Mouse (Mus musculus): ENCODE results near the gene Mex3d. TPM values are rescaled to one million over a fixed set of nuclear protein-coding genes. Genes with fewer than 3 reads are reported as not detected.

The Mex3d gene
- total RNA-seq, 2 experiments from 2014 or later: 4.7 to 5.1 TPM

DNA sequence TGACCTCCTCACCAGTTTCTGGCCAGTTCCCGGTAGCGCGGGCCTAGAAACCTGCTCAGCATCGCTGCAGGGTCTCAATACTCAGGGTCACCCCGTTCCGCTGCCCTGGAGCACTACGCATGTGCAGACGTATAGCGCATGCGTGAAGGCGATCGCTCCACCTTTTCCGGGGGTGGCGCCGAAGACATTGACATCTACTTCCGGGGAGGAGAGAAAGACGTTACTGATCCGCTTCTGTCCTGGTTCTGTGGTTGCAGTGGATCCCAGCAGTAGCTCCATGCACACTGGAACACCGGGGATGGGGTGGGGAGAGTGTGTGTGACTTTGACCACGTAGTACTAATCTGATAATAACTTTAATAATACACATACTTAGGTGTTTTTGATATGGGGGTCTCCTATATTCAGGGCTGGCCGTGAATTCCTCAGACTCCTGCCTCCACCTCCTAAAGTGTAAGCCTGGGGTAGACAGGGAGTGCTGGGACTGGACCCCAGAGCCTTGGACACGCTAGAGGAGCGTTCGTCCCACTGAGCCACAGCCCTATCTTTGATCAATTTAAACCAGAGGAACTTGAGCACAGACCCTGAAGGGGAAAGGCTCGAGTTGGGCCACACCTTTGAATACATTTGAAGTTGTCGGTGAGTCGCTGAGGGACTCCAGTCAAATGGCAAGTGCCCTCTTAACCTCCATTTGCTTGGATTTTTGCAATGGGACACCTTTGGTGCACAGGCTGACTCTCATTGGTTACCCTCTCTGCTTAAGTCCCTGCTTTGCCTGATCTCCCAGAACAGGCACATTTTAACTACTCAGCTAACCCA, 19.4 kb upstream of the Mex3d start, which contains the start of gene Uqcr11:
TSS of gene Uqcr11 (minus strand) at position 147 of the 818 bp plus-strand sequence.
- peak within 1 kb of the TSS; percentile 95 for H3K27ac ChIP-seq
- DNase-seq: peak; percentile 95
- TF ChIP-seq CTCF (IDR thresholded peaks at IDR 0.05): no peak
- intact Hi-C loops (cut with DNase I): loop anchor here (2.0 to 10.0 kb wide), 2 partner anchors 26 to 298 kb away; partner anchors contain the start of genes Izumo4, Mob3a and Tcf3
- peak within 1 kb of the TSS; percentile 94 for H3K4me3 ChIP-seq

- no peak for DNase-seq
- H3K4me3 ChIP-seq: peak overlapping the region; percentile 94
- intact Hi-C loops (cut with DNase I): loop anchor here (2.0 to 10.0 kb wide), 2 partner anchors 27 to 299 kb away; partner anchors contain the start of genes Izumo4, Mob3a and Tcf3
- H3K27ac ChIP-seq: peak overlapping the region; percentile 95
- TF ChIP-seq CTCF (IDR thresholded peaks at IDR 0.05): no peak
These were observed 18.2 kb upstream of the Mex3d start for GRCm38 (mm10) chr10:80405481-80406173.

DNA sequence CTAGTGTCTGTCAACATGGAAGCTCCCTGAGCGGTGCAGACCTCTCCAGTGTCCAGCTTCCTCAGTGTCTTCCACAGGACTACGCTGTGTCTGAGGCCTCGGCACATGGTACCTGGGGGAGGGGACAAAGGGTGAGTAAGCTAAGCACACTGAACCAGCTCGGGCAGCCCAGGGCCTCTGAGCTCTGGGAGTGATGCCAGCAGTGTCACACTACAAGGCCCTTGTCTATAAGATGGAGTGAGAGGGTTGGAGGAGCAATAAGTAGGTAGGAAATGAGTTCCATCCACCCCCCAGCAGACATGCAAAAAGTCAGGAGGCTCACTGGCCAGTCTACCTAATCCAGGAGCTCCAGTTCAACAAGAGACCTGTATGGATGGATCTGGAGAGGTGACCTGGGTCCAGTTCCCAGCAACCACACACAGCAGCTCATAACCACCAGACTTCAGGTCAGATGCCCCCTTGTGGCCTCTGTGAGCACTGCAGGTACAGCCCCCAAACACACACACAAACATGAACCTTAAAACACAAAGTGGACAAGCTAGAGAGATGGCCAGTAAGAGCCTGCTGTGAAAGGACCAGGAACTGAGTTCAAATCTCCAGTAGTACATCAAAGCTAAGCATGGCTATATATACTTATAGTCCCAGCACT, 15.7 kb upstream of the Mex3d start:
- TF ChIP-seq CTCF (IDR thresholded peaks at IDR 0.05): peak; percentile 71
- no peak overlapping the region for H3K27ac ChIP-seq
- no peak for DNase-seq
- no peak overlapping the region for H3K4me3 ChIP-seq
- intact Hi-C loops (cut with DNase I): loop anchor here (10.0 kb wide), 1 partner anchor 302 kb away; the partner anchor contains the start of genes Izumo4 and Mob3a

GRCm38 (mm10) chr10:80400704-80401161, 13.3 kb upstream of the Mex3d start:
- H3K4me3 ChIP-seq: no peak overlapping the region; the same call in 1 of the 2 replicates
- TF ChIP-seq CTCF (IDR thresholded peaks at IDR 0.05): no peak
- H3K27ac ChIP-seq: peak overlapping the region; percentile 89
- intact Hi-C loops (cut with DNase I): loop anchor here (10.0 kb wide), 1 partner anchor 304 kb away; the partner anchor contains the start of genes Izumo4 and Mob3a
- DNase-seq: no peak

DNA sequence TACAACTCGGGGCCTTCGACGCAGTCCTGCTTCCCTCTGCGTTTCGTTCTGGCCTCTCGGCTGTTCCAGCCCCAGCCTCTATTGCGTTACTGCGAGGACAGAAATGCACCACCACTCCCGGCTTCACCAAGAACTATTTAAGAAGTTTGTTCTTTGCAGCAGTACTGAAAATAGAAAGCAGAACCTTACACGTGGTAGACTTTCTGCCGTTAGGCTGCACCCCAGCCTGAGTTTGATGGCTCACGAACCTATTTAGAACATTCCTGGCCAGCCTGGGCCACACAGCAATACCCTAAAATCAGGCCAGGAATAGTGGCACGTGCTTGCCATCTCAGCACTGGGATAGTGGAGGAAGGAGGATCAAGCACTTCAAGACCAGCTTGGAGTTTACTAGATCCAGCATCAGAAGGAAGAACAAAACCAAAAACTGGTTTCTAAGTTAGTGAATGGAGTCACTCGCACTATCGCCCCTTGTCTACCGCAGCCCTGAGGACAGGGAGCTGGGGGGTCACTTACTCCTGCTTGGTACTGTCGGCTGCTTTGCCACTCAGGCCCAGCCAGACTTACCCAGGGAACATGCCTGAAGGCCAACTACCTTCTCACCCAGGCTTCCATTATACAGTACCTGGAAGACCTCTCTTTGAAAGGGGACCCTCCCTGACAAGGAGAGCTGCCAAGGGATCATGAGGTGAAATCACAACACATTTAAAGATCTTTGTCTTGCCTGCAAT, 12.7 kb upstream of the Mex3d start:
- no peak for DNase-seq
- intact Hi-C loops (cut with DNase I): loop anchor here (10.0 kb wide), 1 partner anchor 305 kb away; the partner anchor contains the start of genes Izumo4 and Mob3a
- TF ChIP-seq CTCF (IDR thresholded peaks at IDR 0.05): no peak
- Histone ChIP-seq H3K27ac (peak overlapping the region; percentile 89), H3K4me3 (peak overlapping the region; percentile 79)

GRCm38 (mm10) chr10:80399191-80399972, 11.9 kb upstream of the Mex3d start, which contains the start of gene Mbd3:
Mbd3 (minus strand) TSS chr10:80399550.
- DNase-seq: peak; percentile 100
- TF ChIP-seq CTCF (IDR thresholded peaks at IDR 0.05): no peak
- H3K4me3 ChIP-seq: peak within 1 kb of the TSS; percentile 79
- H3K27ac ChIP-seq: peak within 1 kb of the TSS; percentile 100
- intact Hi-C loops (cut with DNase I): no loop called here

GRCm38 (mm10) chr10:80398719-80399190, 11.3 kb upstream of the Mex3d start:
- intact Hi-C loops (cut with DNase I): no loop called here
- TF ChIP-seq CTCF (IDR thresholded peaks at IDR 0.05): peak; percentile 30; the same call in 1 of the 2 replicates
- peak; percentile 99 for DNase-seq
- peak overlapping the region; percentile 79 for H3K4me3 ChIP-seq
- H3K27ac ChIP-seq: peak overlapping the region; percentile 100

GRCm38 (mm10) chr10:80398174-80398535, 10.7 kb upstream of the Mex3d start:
- Histone ChIP-seq H3K27ac (peak overlapping the region; percentile 100), H3K4me3 (peak overlapping the region; percentile 79)
- TF ChIP-seq CTCF (IDR thresholded peaks at IDR 0.05): no peak
- DNase-seq: no peak
- intact Hi-C loops (cut with DNase I): no loop called here

DNA sequence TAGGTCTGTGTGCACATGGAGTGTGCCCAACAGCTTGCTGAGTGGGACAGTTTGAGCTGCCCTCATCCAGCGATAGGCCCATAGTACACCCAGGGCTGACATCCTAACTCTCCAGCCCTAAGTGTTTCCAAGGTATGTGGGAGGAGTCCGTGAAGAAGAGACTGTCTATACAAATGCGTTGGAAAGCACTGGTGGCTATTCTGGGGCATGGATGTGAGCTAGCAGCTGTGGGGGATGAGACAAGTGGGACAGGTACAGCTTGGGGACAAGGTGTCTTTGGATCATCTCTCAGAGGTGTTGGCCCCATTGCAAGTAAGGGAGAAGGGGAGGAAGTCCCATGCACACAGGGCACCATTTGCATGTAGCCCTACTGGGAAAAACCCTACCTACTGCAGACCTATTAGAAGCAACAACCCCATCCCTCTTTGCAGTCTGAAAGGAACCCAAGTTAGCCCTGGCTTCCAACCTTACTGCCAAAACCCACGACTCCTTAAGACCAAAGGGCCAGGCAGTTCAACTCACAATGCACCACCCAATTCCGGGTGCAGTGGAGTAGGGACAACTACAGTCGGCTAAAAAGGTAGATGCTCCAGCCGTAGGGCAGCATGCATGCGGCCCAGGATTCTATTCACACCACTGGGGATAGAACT, 10.2 kb upstream of the Mex3d start:
- no peak for DNase-seq
- Histone ChIP-seq H3K4me3 (peak overlapping the region; percentile 79), H3K27ac (peak overlapping the region; percentile 100; the same call in 1 of the 2 replicates)
- intact Hi-C loops (cut with DNase I): no loop called here
- no peak for TF ChIP-seq CTCF (IDR thresholded peaks at IDR 0.05)

GRCm38 (mm10) chr10:80396822-80397523, 9.5 kb upstream of the Mex3d start:
- H3K27ac ChIP-seq: peak overlapping the region; percentile 100; the same call in 1 of the 2 replicates
- DNase-seq: no peak
- no peak for TF ChIP-seq CTCF (IDR thresholded peaks at IDR 0.05)
- intact Hi-C loops (cut with DNase I): no loop called here
- H3K4me3 ChIP-seq: no peak overlapping the region
